Mouse (Mus musculus) midbrain, postnatal 0 days (tissue): ENCODE results near the gene Lrrc8c. TPM values are rescaled to one million over a fixed set of nuclear protein-coding genes. Genes with fewer than 3 reads are reported as not detected.

ENCODE experiments used
- ATAC-seq: fragments of 200-750 bp; cut with Nextera tagmentation; 2 replicates; pipeline ENCODE4 v1.8.0; 2017; ENCODE audit warnings: moderate number of reproducible peaks, mild to moderate bottlenecking, moderate TSS enrichment, moderate library complexity; ENCODE audit not compliant: low FRiP score
- DNase-seq: peaks from one replicate; pipeline ENCODE4 v3.0.0-alpha.2; 2015; ENCODE audit warnings: low spot score
- H3K27ac ChIP-seq: fragments of 300-500 bp; sonication (generic); 2 replicates; pipeline ENCODE4 v1.5.1; 2014; ENCODE audit warnings: low read depth, mild to moderate bottlenecking, low read length, mixed read lengths
- H3K27me3 ChIP-seq: fragments of 300-500 bp; sonication (generic); 2 replicates; pipeline ENCODE4 v1.6.1; 2014; ENCODE audit warnings: low read length, control low read depth, mixed read lengths; ENCODE audit not compliant: insufficient read depth
- H3K36me3 ChIP-seq: fragments of 300-500 bp; sonication (generic); 2 replicates; pipeline ENCODE4 v1.6.1; 2014; ENCODE audit warnings: low read length, control low read depth, mixed read lengths; ENCODE audit not compliant: insufficient read depth
- H3K4me1 ChIP-seq: fragments of 300-500 bp; sonication (generic); 2 replicates; pipeline ENCODE4 v1.6.1; 2014; ENCODE audit warnings: mild to moderate bottlenecking, control low read depth, antibody characterized with exemption, low read length, mixed read lengths; ENCODE audit not compliant: insufficient read depth
- H3K4me2 ChIP-seq: fragments of 300-500 bp; sonication (generic); 2 replicates; pipeline ENCODE4 v1.6.1; 2014; ENCODE audit warnings: low read depth, mild to moderate bottlenecking, low read length, mixed read lengths; ENCODE audit not compliant: poor library complexity, severe bottlenecking
- H3K4me3 ChIP-seq: fragments of 300-500 bp; sonication (generic); 2 replicates; pipeline ENCODE4 v1.5.1; 2014; ENCODE audit warnings: low read depth, mild to moderate bottlenecking, low read length, moderate library complexity
- H3K9ac ChIP-seq: fragments of 300-500 bp; sonication (generic); replicated peaks from 2 replicates; pipeline ENCODE4 v1.6.1; 2014; ENCODE audit warnings: mild to moderate bottlenecking, low read length, moderate library complexity, mixed read lengths; ENCODE audit not compliant: poor library complexity, severe bottlenecking
- H3K9me3 ChIP-seq: fragments of 300-500 bp; sonication (generic); 2 replicates; pipeline ENCODE4 v1.6.1; 2016; ENCODE audit warnings: low read length, control low read depth
- CTCF ChIP-seq: IDR thresholded peaks from 2 replicates; pipeline ENCODE4 v1.5.1; 2016; ENCODE audit warnings: antibody characterized with exemption, mild to moderate bottlenecking
- WGBS: fragments of 180-500 bp; shearing (Covaris S2); extraction: QIAGEN DNeasy Blood & Tissue Kit; methylation state at CpG from one replicate; pipeline ENCODE4 v1.1.7; 2014; 5-methylcytosine and 5-hydroxymethylcytosine counted together
- polyA plus RNA-seq: library from polyadenylated mRNA; unstranded; fragments of >200 nt; fragmentation: Nextera tagmentation; extraction: Ambion mirVana; gene quantifications from 2 replicates; pipeline ENCODE4 v1.2.1, GENCODE M21; 2015
- total RNA-seq: library from RNA; depleted of rRNA; stranded (reverse); fragments of >200 nt; gene quantifications from 2 replicates; pipeline ENCODE4 v1.2.3, GENCODE M21; 2014

Gene Lrrc8c
- total and polyA plus RNA-seq, 2 experiments from 2014 or later = 11.6 to 14.7 TPM

- Histone ChIP-seq H3K4me2 (no peak overlapping the region), H3K4me1 (no peaks in the 10 kb centered on the region), H3K36me3 (no peaks in the 10 kb centered on the region), H3K27me3 (no peaks in the 10 kb centered on the region), H3K4me3 (no peak overlapping the region), H3K9me3 (no peaks in the 10 kb centered on the region), H3K9ac (no peak overlapping the region), H3K27ac (no peak overlapping the region)
- no peak for TF ChIP-seq CTCF
- ATAC-seq = no peak
- DNase-seq = no peak
- WGBS = 92% methylated on average over 3 of the region's 3 CpGs
Measured at GRCm38 (mm10) chr5:105535186-105535585, 16.0 kb downstream of the Lrrc8c start.

DNA sequence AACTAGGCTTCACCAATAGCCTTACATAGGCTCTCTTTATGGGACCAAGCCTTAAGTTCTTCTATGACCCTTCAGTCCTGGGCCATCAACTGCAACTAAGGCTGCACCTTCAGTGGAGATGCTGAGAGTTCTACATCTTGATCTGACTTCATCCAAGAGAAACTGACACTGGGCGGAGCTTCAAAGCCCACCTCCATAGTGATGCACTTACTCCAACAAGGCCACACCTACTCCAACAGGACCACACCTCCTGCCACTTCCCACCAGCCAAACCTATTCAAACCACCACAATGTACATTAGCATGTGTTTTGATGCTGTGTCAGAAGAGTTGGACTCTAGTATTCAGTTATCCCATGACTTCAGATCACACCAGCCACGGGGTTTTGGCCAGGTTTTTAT lies 17.0 kb downstream of the Lrrc8c start:
- Histone ChIP-seq H3K4me2 (no peak overlapping the region), H3K4me3 (no peak overlapping the region), H3K27me3 (no peaks in the 10 kb centered on the region), H3K27ac (no peak overlapping the region), H3K9ac (no peak overlapping the region), H3K36me3 (no peaks in the 10 kb centered on the region), H3K9me3 (no peaks in the 10 kb centered on the region), H3K4me1 (no peaks in the 10 kb centered on the region)
- TF ChIP-seq CTCF = no peak
- 82% methylated on average over 2 of the region's 2 CpGs for WGBS
- DNase-seq (no peak), ATAC-seq (no peak)

DNA sequence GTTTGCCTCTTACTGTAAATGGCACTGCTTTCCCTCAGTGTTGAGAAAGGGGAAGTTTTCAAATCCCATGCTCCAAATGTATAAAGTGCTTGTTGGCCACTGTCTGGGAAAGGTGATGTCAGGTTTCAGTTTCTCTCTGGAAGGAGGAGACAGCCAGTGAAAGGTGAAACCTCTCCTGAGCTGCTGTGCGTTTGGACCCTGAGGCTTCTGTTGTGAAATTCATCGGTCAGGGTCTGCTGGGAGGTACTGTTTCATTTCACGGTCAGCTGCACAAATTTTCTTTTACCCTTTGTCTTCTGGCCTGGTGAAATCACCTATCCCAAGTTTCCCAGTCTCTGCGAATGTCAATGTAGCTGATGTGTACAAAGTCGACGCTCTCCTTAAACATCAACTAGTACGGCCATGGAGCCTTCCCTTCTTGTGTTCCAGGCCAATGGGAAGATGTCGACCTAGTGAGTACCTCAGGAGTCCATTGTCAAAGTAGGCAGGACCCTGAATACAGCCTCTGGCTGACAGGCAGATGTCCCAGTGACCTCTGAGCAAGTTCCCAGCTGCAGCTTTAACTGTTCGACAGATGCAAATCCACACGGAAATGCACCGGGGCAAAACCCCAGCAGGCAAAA lies 18.0 kb downstream of the Lrrc8c start:
- H3K9me3 ChIP-seq = no peaks in the 10 kb centered on the region
- no peak overlapping the region for H3K9ac ChIP-seq
- no peak overlapping the region for H3K27ac ChIP-seq
- no peak overlapping the region for H3K4me2 ChIP-seq
- ATAC-seq = no peak
- no peaks in the 10 kb centered on the region for H3K27me3 ChIP-seq
- 73% methylated on average over 11 of the region's 11 CpGs for WGBS
- H3K4me1 ChIP-seq = no peaks in the 10 kb centered on the region
- no peak overlapping the region for H3K4me3 ChIP-seq
- TF ChIP-seq CTCF = no peak
- H3K36me3 ChIP-seq = no peaks in the 10 kb centered on the region
- DNase-seq = no peak

GRCm38 (mm10) chr5:105541051-105541450 lies 21.9 kb downstream of the Lrrc8c start:
- no peaks in the 10 kb centered on the region for H3K4me1 ChIP-seq
- TF ChIP-seq CTCF = no peak
- H3K27me3 ChIP-seq = no peaks in the 10 kb centered on the region
- H3K9ac ChIP-seq = no peak overlapping the region
- H3K4me2 ChIP-seq = no peak overlapping the region
- no peaks in the 10 kb centered on the region for H3K9me3 ChIP-seq
- 93% methylated on average over 7 of the region's 7 CpGs for WGBS
- H3K36me3 ChIP-seq = no peaks in the 10 kb centered on the region
- H3K4me3 ChIP-seq = no peak overlapping the region
- DNase-seq (no peak), ATAC-seq (no peak)
- H3K27ac ChIP-seq = no peak overlapping the region

DNA sequence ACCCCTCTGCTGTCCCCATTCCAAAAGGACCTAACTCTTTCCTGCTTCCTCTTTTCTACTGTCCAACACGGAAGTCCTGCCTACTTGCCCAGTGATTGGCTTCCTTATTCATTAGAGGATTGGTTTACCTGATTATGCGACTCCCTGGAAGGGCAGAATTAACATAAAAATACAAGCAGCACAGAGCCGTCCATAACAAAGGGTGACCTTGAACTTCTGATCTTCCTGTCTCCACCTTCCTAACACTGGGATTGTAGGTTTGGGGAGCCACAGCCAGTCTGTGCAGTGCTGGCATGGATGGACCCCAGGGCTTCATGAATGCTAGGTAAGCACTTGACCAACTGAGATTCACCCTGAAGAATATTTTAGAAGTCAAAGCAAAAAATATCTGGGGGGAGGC lies 25.9 kb downstream of the Lrrc8c start:
- Histone ChIP-seq H3K36me3 (no peaks in the 10 kb centered on the region), H3K9me3 (no peaks in the 10 kb centered on the region), H3K4me1 (no peaks in the 10 kb centered on the region), H3K4me3 (no peak overlapping the region), H3K27ac (no peak overlapping the region), H3K9ac (no peak overlapping the region), H3K4me2 (no peak overlapping the region), H3K27me3 (no peaks in the 10 kb centered on the region)
- ATAC-seq (no peak), DNase-seq (no peak)
- no peak for TF ChIP-seq CTCF
- 28% methylated on average over 3 of the region's 3 CpGs for WGBS

DNA sequence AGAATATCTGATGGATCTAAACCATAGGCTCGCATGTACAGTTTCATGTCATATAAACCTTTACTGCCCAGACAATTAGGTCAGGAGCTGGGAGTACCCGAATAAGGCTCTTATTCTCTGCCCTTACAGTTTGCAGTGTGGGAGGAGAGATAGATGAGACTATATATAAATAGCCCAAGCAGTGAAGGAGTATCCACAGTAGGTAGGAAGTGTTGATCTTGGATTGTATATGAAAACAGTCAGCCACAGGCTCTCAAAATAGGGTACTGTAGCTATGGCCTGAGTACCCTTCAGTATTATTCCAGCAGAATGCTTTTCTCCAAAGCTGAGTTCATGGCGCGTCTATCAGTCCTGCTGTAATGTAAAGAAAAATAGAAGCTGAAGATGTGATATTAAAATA lies 27.9 kb downstream of the Lrrc8c start:
- H3K9me3 ChIP-seq = no peaks in the 10 kb centered on the region
- TF ChIP-seq CTCF = no peak
- WGBS = 98% methylated on average over 4 of the region's 4 CpGs
- H3K4me2 ChIP-seq = no peak overlapping the region
- ATAC-seq = no peak
- H3K9ac ChIP-seq = no peak overlapping the region
- H3K27ac ChIP-seq = no peak overlapping the region
- no peak overlapping the region for H3K4me3 ChIP-seq
- no peak for DNase-seq
- H3K27me3 ChIP-seq = no peaks in the 10 kb centered on the region
- H3K4me1 ChIP-seq = no peaks in the 10 kb centered on the region
- no peaks in the 10 kb centered on the region for H3K36me3 ChIP-seq
